ENCODE assay signal across 19 mouse cellular contexts in genomic region chr19:35949888-35950287, GRCm38 (mm10).
DNase-seq lines count a peak whose midpoint lies in the region; TF ChIP-seq lines count a peak whose summit lies in the region.
"Had no signal": no experiment of that assay in that cellular context is flagged by ENCODE, and none has a peak within 500 bp of the region (broad histone marks: within the 10 kb centered on the region; RNA-seq: fewer than 3 reads in every experiment).

No protein-coding gene starts in this region.

- TF ChIP-seq POLR2A in lung, adult 2 months (IDR thresholded peaks at IDR 0.05; ENCODE audit: borderline replicate concordance, extremely low read depth, low read depth, low read length): no peak

- TF ChIP-seq CTCF in lung, adult 2 months (IDR thresholded peaks at IDR 0.05; ENCODE audit: insufficient read depth, low read length): no peak

- WGBS in lung, adult 2 months: 24% methylated on average over 1 of the region's 1 CpGs

- H3K4me3 ChIP-seq in lung, adult 2 months (replicated peaks; ENCODE audit: extremely low read depth, low read depth, low read length): no peak overlapping the region
- H3K4me3 ChIP-seq: heart, embryonic 12.5 days; hindbrain, embryonic 13.5 days; limb, embryonic 13.5 days; liver, embryonic 13.5 days; midbrain, embryonic 12.5 days; myocyte had no signal

- peak; percentile 19 to 58 for DNase-seq in cerebellum, postnatal 14 days
- no peak for DNase-seq in cerebellum, postnatal 36 days
- peak; percentile 13 for DNase-seq in kidney, adult 9 months
- DNase-seq in kidney, postnatal 14 days: no peak
- DNase-seq in lung, postnatal 10 days: peak; percentile 17
- DNase-seq in lung, adult 2 months: no peak
- DNase-seq in MN1 (ENCODE audit: low spot score): peak; percentile 40
- DNase-seq in layer of hippocampus, adult 9-10 months (ENCODE audit: low spot score): no peak
- DNase-seq: adrenal gland, postnatal 25 days; gastrocnemius, postnatal 10 days; heart, adult 11 months; heart, postnatal 14 days; liver, embryonic 13.5 days; thymus, postnatal 14 days had no signal

- no peaks in the 10 kb centered on the region for H3K4me1 ChIP-seq in lung, adult 2 months (ENCODE audit: control insufficient read depth, insufficient read depth, low read length)
- H3K4me1 ChIP-seq: heart, embryonic 12.5 days; hindbrain, embryonic 13.5 days; limb, embryonic 13.5 days; liver, embryonic 13.5 days; midbrain, embryonic 12.5 days had no signal

Comparison
In these comparisons a context has a peak if more than half of its experiments do, and no peak if none do; other contexts are left out.
1. DNase-seq: peak in cerebellum, postnatal 14 days (2 of 2), kidney, adult 9 months (single experiment), lung, postnatal 10 days (single experiment) and MN1 (single experiment); none in cerebellum, postnatal 36 days (0 of 2), kidney, postnatal 14 days (single experiment), lung, adult 2 months (single experiment) and layer of hippocampus, adult 9-10 months (single experiment).